Mouse (Mus musculus): Measurements from ENCODE around the gene Gtf2h4. TPM values are rescaled to one million over a fixed set of nuclear protein-coding genes. Genes with fewer than 3 reads are reported as not detected.

Gtf2h4 gene
- polyA plus RNA-seq, 1 experiment from 2014 or later = 36.3 TPM

DNA sequence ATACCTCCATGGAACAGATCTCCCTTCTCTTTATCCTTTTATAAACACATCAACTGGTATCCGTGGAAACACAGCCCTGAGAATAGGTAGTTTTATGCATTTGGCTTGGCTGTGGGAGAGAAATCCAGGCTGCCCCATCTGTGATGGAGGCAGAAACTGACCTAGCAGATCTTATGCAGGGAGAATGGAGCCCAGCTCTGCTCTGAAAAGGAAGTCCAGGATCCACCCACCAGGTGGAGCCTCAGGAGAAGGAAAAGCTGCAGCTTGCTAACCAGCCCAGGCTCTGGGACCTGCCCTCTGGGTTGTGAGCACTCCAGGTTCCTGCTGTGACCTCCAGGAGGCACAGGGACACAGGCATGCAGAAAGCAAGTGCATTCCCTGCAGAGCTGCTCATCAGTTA is 39.5 kb downstream of the Gtf2h4 start:
- WGBS = 6% methylated on average over 1 of the region's 1 CpGs
- H3K27ac ChIP-seq = 0 out of 2 replicates have a peak overlapping the region, but pooled peaks have one; percentile 26
- peak; percentile 51 for ATAC-seq (ENCODE audit: insufficient read depth, low FRiP score, low read depth)

DNA sequence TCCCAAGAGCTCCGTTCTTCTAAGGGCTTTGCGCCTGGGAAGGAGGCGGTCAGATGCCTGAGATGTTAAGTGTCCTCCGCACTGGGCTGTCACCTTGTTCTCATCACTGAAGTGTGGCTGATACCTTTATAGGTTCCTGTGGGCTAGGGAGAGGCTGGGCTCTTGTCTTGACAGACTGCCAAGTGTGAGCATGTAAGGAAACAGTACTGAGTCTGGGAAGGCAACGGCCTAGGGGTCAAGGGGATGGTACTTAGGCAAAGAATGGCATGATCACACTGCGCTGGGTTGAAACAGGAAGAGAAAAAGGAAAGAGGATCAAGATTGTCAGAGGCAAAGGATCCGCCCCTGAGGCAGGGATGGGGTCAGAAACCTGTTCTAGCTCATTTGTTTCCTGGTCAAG is 47.0 kb downstream of the Gtf2h4 start, which contains the start of gene Gm9573:
TSS of gene Gm9573 (minus strand) at position 101 of the 400 bp plus-strand sequence.
- H3K4me1 ChIP-seq = no peaks in the 10 kb centered on the region
- H3K4me3 ChIP-seq (replicated peaks) = no peak within 1 kb of the TSS
- H3K36me3 ChIP-seq = no peaks in the 10 kb centered on the region
- no peak for ATAC-seq (ENCODE audit: insufficient read depth, low FRiP score, low read depth)
- WGBS = 77% methylated on average over 7 of the region's 7 CpGs
- no peaks in the 10 kb centered on the region for H3K27me3 ChIP-seq (replicated peaks)
- H3K27ac ChIP-seq = no peak within 1 kb of the TSS
- H3K9ac ChIP-seq = no peak within 1 kb of the TSS
- no peaks in the 10 kb centered on the region for H3K9me3 ChIP-seq
- no peak within 1 kb of the TSS for H3K4me2 ChIP-seq

More for the DNA sequence above, 39.5 kb downstream of the Gtf2h4 start:
- Histone ChIP-seq H3K27me3 (replicated peaks) (no peaks in the 10 kb centered on the region), H3K9me3 (no peaks in the 10 kb centered on the region), H3K4me3 (replicated peaks) (no peak overlapping the region), H3K4me1 (0 out of 2 replicates have a peak, but pooled peaks cover 2% of the 10 kb centered on the region), H3K36me3 (no peaks in the 10 kb centered on the region), H3K4me2 (no peak overlapping the region), H3K9ac (no peak overlapping the region)

Other genes starting within 250 kb of the Gtf2h4 start
- gene H2-Q6, start 248.9 kb downstream of the Gtf2h4 start, polyA plus RNA-seq (2015; fragmentation: Nextera tagmentation; extraction: Ambion mirVana) = 1.3 and 1.7 TPM in 2 replicates
- gene H2-Q7, start 234.6 kb downstream of the Gtf2h4 start, polyA plus RNA-seq (2015; fragmentation: Nextera tagmentation; extraction: Ambion mirVana) = 4.8 and 5.6 TPM in 2 replicates
- 16.3 and 29.3 TPM in 2 replicates for gene H2-Q10, start 203.7 kb downstream of the Gtf2h4 start, polyA plus RNA-seq (2015; fragmentation: Nextera tagmentation; extraction: Ambion mirVana)
- 0.13 TPM in 1 of 2 replicates, not detected in the other for gene Pou5f1, start 167.7 kb downstream of the Gtf2h4 start, polyA plus RNA-seq (2015; fragmentation: Nextera tagmentation; extraction: Ambion mirVana)
- gene Tcf19, start 156.9 kb downstream of the Gtf2h4 start, polyA plus RNA-seq (2015; fragmentation: Nextera tagmentation; extraction: Ambion mirVana) = 76.2 and 78.4 TPM in 2 replicates
- 19.7 and 20.1 TPM in 2 replicates for gene Cchcr1, start 156.6 kb downstream of the Gtf2h4 start, polyA plus RNA-seq (2015; fragmentation: Nextera tagmentation; extraction: Ambion mirVana)
- gene Psors1c2, start 140.5 kb downstream of the Gtf2h4 start, polyA plus RNA-seq (2015; fragmentation: Nextera tagmentation; extraction: Ambion mirVana) = 0.74 and 1.0 TPM in 2 replicates
- 0.31 and 2.1 TPM in 2 replicates for gene Cdsn, start 121.6 kb downstream of the Gtf2h4 start, polyA plus RNA-seq (2015; fragmentation: Nextera tagmentation; extraction: Ambion mirVana)
- 10.2 and 36.1 TPM in 2 replicates for gene 2300002M23Rik, start 106.3 kb downstream of the Gtf2h4 start, polyA plus RNA-seq (2015; fragmentation: Nextera tagmentation; extraction: Ambion mirVana)
- 10.6 TPM in 2 replicates for gene Sfta2, start 72.2 kb downstream of the Gtf2h4 start, polyA plus RNA-seq (2015; fragmentation: Nextera tagmentation; extraction: Ambion mirVana)
- gene Gm9573, start 47.1 kb downstream of the Gtf2h4 start, polyA plus RNA-seq (2015; fragmentation: Nextera tagmentation; extraction: Ambion mirVana) = 0.62 and 0.89 TPM in 2 replicates
- 19.5 and 29.5 TPM in 2 replicates for gene Mucl3, start 30.0 kb downstream of the Gtf2h4 start, polyA plus RNA-seq (2015; fragmentation: Nextera tagmentation; extraction: Ambion mirVana)
- gene Vars2, start 6.1 kb downstream of the Gtf2h4 start, polyA plus RNA-seq (2015; fragmentation: Nextera tagmentation; extraction: Ambion mirVana) = 18.6 and 21.5 TPM in 2 replicates
- 74.0 and 78.4 TPM in 2 replicates for gene Ddr1, start 30.9 kb upstream of the Gtf2h4 start, polyA plus RNA-seq (2015; fragmentation: Nextera tagmentation; extraction: Ambion mirVana)
- gene Ier3, start 147.9 kb upstream of the Gtf2h4 start, polyA plus RNA-seq (2015; fragmentation: Nextera tagmentation; extraction: Ambion mirVana) = 14.5 and 16.7 TPM in 2 replicates
- gene Flot1, start 149.5 kb upstream of the Gtf2h4 start, polyA plus RNA-seq (2015; fragmentation: Nextera tagmentation; extraction: Ambion mirVana) = 45.3 and 46.0 TPM in 2 replicates
- gene Tubb5, start 164.6 kb upstream of the Gtf2h4 start, polyA plus RNA-seq (2015; fragmentation: Nextera tagmentation; extraction: Ambion mirVana) = 762 and 772 TPM in 2 replicates
- gene Mdc1, start 167.8 kb upstream of the Gtf2h4 start, polyA plus RNA-seq (2015; fragmentation: Nextera tagmentation; extraction: Ambion mirVana) = 15.2 and 19.7 TPM in 2 replicates
- gene Nrm, start 187.6 kb upstream of the Gtf2h4 start, polyA plus RNA-seq (2015; fragmentation: Nextera tagmentation; extraction: Ambion mirVana) = 54.0 and 54.7 TPM in 2 replicates
- gene Ppp1r18, start 191.9 kb upstream of the Gtf2h4 start, polyA plus RNA-seq (2015; fragmentation: Nextera tagmentation; extraction: Ambion mirVana) = 17.0 and 18.6 TPM in 2 replicates
- 37.8 and 41.4 TPM in 2 replicates for gene Dhx16, start 206.1 kb upstream of the Gtf2h4 start, polyA plus RNA-seq (2015; fragmentation: Nextera tagmentation; extraction: Ambion mirVana)
- 21.7 and 23.9 TPM in 2 replicates for gene 2310061I04Rik, start 223.7 kb upstream of the Gtf2h4 start, polyA plus RNA-seq (2015; fragmentation: Nextera tagmentation; extraction: Ambion mirVana)
- 53.2 and 62.8 TPM in 2 replicates for gene Atat1, start 236.3 kb upstream of the Gtf2h4 start, polyA plus RNA-seq (2015; fragmentation: Nextera tagmentation; extraction: Ambion mirVana)
- gene Mrps18b, start 242.7 kb upstream of the Gtf2h4 start, polyA plus RNA-seq (2015; fragmentation: Nextera tagmentation; extraction: Ambion mirVana) = 89.5 and 101 TPM in 2 replicates
- gene Ppp1r10, start 242.7 kb upstream of the Gtf2h4 start, polyA plus RNA-seq (2015; fragmentation: Nextera tagmentation; extraction: Ambion mirVana) = 32.3 and 36.4 TPM in 2 replicates

All from stomach, embryonic 15.5 days (tissue).